Mouse (Mus musculus) bone marrow macrophage, adult 2 months (primary cell): ENCODE data around the gene Dlx3.

ENCODE experiments used
- CTCF ChIP-seq: IDR thresholded peaks from 2 replicates; pipeline ENCODE4 v1.5.1; 2012; ENCODE audit warnings: low read depth, mild to moderate bottlenecking, low read length, moderate library complexity
- POLR2A ChIP-seq: IDR thresholded peaks from 2 replicates; pipeline ENCODE4 v1.6.1; 2012; ENCODE audit warnings: mild to moderate bottlenecking, low read depth, low read length, borderline replicate concordance

- TF ChIP-seq CTCF = no peak
- no peak for TF ChIP-seq POLR2A
Measured at GRCm38 (mm10) chr11:95144091-95144945, 24.4 kb downstream of the Dlx3 start.
